Mouse (Mus musculus): ENCODE results near the gene Cmpk2. TPM values are rescaled to one million over a fixed set of nuclear protein-coding genes. Genes with fewer than 3 reads are reported as not detected.
A peak's percentile ranks its signal among the peaks of the same experiment; 100 is the strongest.
"Not testable (repeated sequence)": the region's sequence is repeated elsewhere in the genome, so short reads cannot be mapped to it uniquely, and the experiment has no call there.

Gene Cmpk2
- 17.1 and 18.2 TPM in 2 replicates for total RNA-seq (2021)
- long read RNA-seq, experiment 1, transcript Cmpk2-201 (5 exons, 3,200 nt) = major isoform, 40 of 43 reads
- long read RNA-seq, experiment 1, partial matches to known transcripts = 0 of 43 reads
- long read RNA-seq, experiment 1, other reads (novel, unspliced or antisense) = 3 of 43 reads
- long read RNA-seq, experiment 2, transcript Cmpk2-201 (5 exons, 3,200 nt) = major isoform, 20 of 22 reads
- long read RNA-seq, experiment 2, partial matches to known transcripts = 0 of 22 reads
- long read RNA-seq, experiment 2, other reads (novel, unspliced or antisense) = 2 of 22 reads

- peak; percentile 89 for DNase-seq
These were observed at the start of gene Cmpk2 for GRCm38 (mm10) chr12:26469098-26470041. TSS of gene Cmpk2 (plus strand) at chr12:26469204.

- no peak for DNase-seq
These were observed 44.2 kb upstream of the Cmpk2 start for GRCm38 (mm10) chr12:26424841-26425240.

GRCm38 (mm10) chr12:26428771-26429170, 40.2 kb upstream of the Cmpk2 start:
- DNase-seq = not testable (repeated sequence)

- peak; percentile 44 for DNase-seq
These were observed 32.7 kb upstream of the Cmpk2 start for GRCm38 (mm10) chr12:26436334-26436733.

- no peak for DNase-seq
These were observed 31.1 kb upstream of the Cmpk2 start for GRCm38 (mm10) chr12:26437950-26438349.

- DNase-seq = no peak
These were observed 29.6 kb upstream of the Cmpk2 start for GRCm38 (mm10) chr12:26439366-26439765.

- DNase-seq = peak; percentile 90
These were observed 24.9 kb upstream of the Cmpk2 start for GRCm38 (mm10) chr12:26444054-26444453.

GRCm38 (mm10) chr12:26444511-26444910, 24.5 kb upstream of the Cmpk2 start:
- no peak for DNase-seq

GRCm38 (mm10) chr12:26446377-26447045, 22.5 kb upstream of the Cmpk2 start:
- DNase-seq = no peak

GRCm38 (mm10) chr12:26449483-26449882, 19.5 kb upstream of the Cmpk2 start:
- no peak for DNase-seq

GRCm38 (mm10) chr12:26451150-26451549, 17.9 kb upstream of the Cmpk2 start:
- no peak for DNase-seq

- peak; percentile 27 for DNase-seq
These were observed 16.1 kb upstream of the Cmpk2 start for GRCm38 (mm10) chr12:26452951-26453350.

GRCm38 (mm10) chr12:26454682-26455081, 14.3 kb upstream of the Cmpk2 start:
- DNase-seq = peak; percentile 30

GRCm38 (mm10) chr12:26456028-26456698, 12.8 kb upstream of the Cmpk2 start, which contains the start of gene Rsad2:
TSS of gene Rsad2 (minus strand) at chr12:26456452.
- DNase-seq = peak; percentile 73

GRCm38 (mm10) chr12:26460091-26460490, 8.9 kb upstream of the Cmpk2 start:
- DNase-seq = peak; percentile 63

GRCm38 (mm10) chr12:26465600-26465999, 3.4 kb upstream of the Cmpk2 start:
- no peak for DNase-seq

- DNase-seq = no peak
These were observed 1.0 kb downstream of the Cmpk2 start for GRCm38 (mm10) chr12:26470042-26470409.

- DNase-seq = no peak
These were observed 2.4 kb downstream of the Cmpk2 start for GRCm38 (mm10) chr12:26471376-26471775.

GRCm38 (mm10) chr12:26472770-26473481, 3.9 kb downstream of the Cmpk2 start:
- no peak for DNase-seq

- no peak for DNase-seq
These were observed 4.7 kb downstream of the Cmpk2 start for GRCm38 (mm10) chr12:26473746-26474145.

- no peak for DNase-seq
These were observed 8.2 kb downstream of the Cmpk2 start for GRCm38 (mm10) chr12:26477198-26477597.
